Mouse (Mus musculus): Measurements from ENCODE around the gene Elovl5.

Gene Elovl5

GRCm38 (mm10) chr9:77917074-77917621 lies at the start of gene Elovl5:
Gene Elovl5, plus strand, starts transcription at chr9:77917364.
- peak; percentile 97 for DNase-seq (ENCODE audit: inconsistent ontology term)

GRCm38 (mm10) chr9:77891501-77891900 lies 25.7 kb upstream of the Elovl5 start:
- peak; percentile 94 for DNase-seq (ENCODE audit: inconsistent ontology term)

GRCm38 (mm10) chr9:77898551-77898950 lies 18.6 kb upstream of the Elovl5 start:
- DNase-seq (ENCODE audit: inconsistent ontology term), result peak; percentile 92

- no peak for DNase-seq (ENCODE audit: inconsistent ontology term)
Observed at GRCm38 (mm10) chr9:77904133-77904532, 13.0 kb upstream of the Elovl5 start.

GRCm38 (mm10) chr9:77909572-77910269 lies 7.4 kb upstream of the Elovl5 start:
- no peak for DNase-seq (ENCODE audit: inconsistent ontology term)

- DNase-seq (ENCODE audit: inconsistent ontology term), result peak; percentile 96
Observed at GRCm38 (mm10) chr9:77910270-77911240, 6.6 kb upstream of the Elovl5 start.

- peak; percentile 67 for DNase-seq (ENCODE audit: inconsistent ontology term)
Observed at GRCm38 (mm10) chr9:77911508-77912229, 5.5 kb upstream of the Elovl5 start.

GRCm38 (mm10) chr9:77912246-77912645 lies 4.9 kb upstream of the Elovl5 start:
- DNase-seq (ENCODE audit: inconsistent ontology term), result no peak

GRCm38 (mm10) chr9:77914616-77915015 lies 2.5 kb upstream of the Elovl5 start:
- no peak for DNase-seq (ENCODE audit: inconsistent ontology term)

GRCm38 (mm10) chr9:77915791-77916190 lies 1.4 kb upstream of the Elovl5 start:
- DNase-seq (ENCODE audit: inconsistent ontology term), result no peak

- DNase-seq (ENCODE audit: inconsistent ontology term), result no peak
Observed at GRCm38 (mm10) chr9:77917622-77918131, 513 bp downstream of the Elovl5 start.

GRCm38 (mm10) chr9:77918211-77918610 lies 1.0 kb downstream of the Elovl5 start:
- DNase-seq (ENCODE audit: inconsistent ontology term), result no peak

GRCm38 (mm10) chr9:77918961-77919670 lies 2.0 kb downstream of the Elovl5 start:
- no peak for DNase-seq (ENCODE audit: inconsistent ontology term)

GRCm38 (mm10) chr9:77920481-77920880 lies 3.3 kb downstream of the Elovl5 start:
- DNase-seq (ENCODE audit: inconsistent ontology term), result no peak

GRCm38 (mm10) chr9:77921366-77922260 lies 4.4 kb downstream of the Elovl5 start:
- DNase-seq (ENCODE audit: inconsistent ontology term), result peak; percentile 56

- no peak for DNase-seq (ENCODE audit: inconsistent ontology term)
Observed at GRCm38 (mm10) chr9:77923774-77924173, 6.6 kb downstream of the Elovl5 start.

- no peak for DNase-seq (ENCODE audit: inconsistent ontology term)
Observed at GRCm38 (mm10) chr9:77924199-77924598, 7.0 kb downstream of the Elovl5 start.

- DNase-seq (ENCODE audit: inconsistent ontology term), result no peak
Observed at GRCm38 (mm10) chr9:77926151-77926550, 9.0 kb downstream of the Elovl5 start.

- DNase-seq (ENCODE audit: inconsistent ontology term), result no peak
Observed at GRCm38 (mm10) chr9:77926911-77927310, 9.7 kb downstream of the Elovl5 start.

GRCm38 (mm10) chr9:77927431-77927830 lies 10.3 kb downstream of the Elovl5 start:
- no peak for DNase-seq (ENCODE audit: inconsistent ontology term)
